Mouse (Mus musculus) heart, postnatal 0 days (tissue): Measurements from ENCODE around the gene Sox15. TPM values are rescaled to one million over a fixed set of nuclear protein-coding genes. Genes with fewer than 3 reads are reported as not detected.

ENCODE experiments used
- ATAC-seq: fragments of 200-750 bp; cut with Nextera tagmentation; 2 replicates; pipeline ENCODE4 v1.8.0; 2017; ENCODE audit warnings: low read depth, moderate number of reproducible peaks, moderate library complexity; ENCODE audit not compliant: insufficient read depth
- DNase-seq: peaks from one replicate; pipeline ENCODE4 v3.0.0-alpha.2; 2016; ENCODE audit warnings: low spot score
- H3K27ac ChIP-seq: fragments of 300-500 bp; sonication (generic); 2 replicates; pipeline ENCODE4 v1.5.1; 2014; ENCODE audit warnings: low read depth, mild to moderate bottlenecking
- H3K27me3 ChIP-seq: fragments of 300-500 bp; sonication (generic); 2 replicates; pipeline ENCODE4 v1.6.1; 2014; ENCODE audit warnings: low read length, mixed read lengths; ENCODE audit not compliant: control insufficient read depth, insufficient read depth
- H3K36me3 ChIP-seq: fragments of 300-500 bp; sonication (generic); replicated peaks from 2 replicates; pipeline ENCODE4 v1.6.1; 2014; ENCODE audit warnings: low read length, mixed read lengths; ENCODE audit not compliant: control insufficient read depth, insufficient read depth
- H3K4me1 ChIP-seq: fragments of 300-500 bp; sonication (generic); 2 replicates; pipeline ENCODE4 v1.6.1; 2014; ENCODE audit warnings: antibody characterized with exemption; ENCODE audit not compliant: control insufficient read depth, insufficient read depth
- H3K4me2 ChIP-seq: fragments of 300-500 bp; sonication (generic); 2 replicates; pipeline ENCODE4 v1.6.1; 2014; ENCODE audit warnings: low read depth, mild to moderate bottlenecking, low read length, moderate library complexity
- H3K4me3 ChIP-seq: fragments of 300-500 bp; sonication (generic); 2 replicates; pipeline ENCODE4 v1.5.1; 2014; ENCODE audit warnings: low read depth, low read length
- H3K9ac ChIP-seq: fragments of 300-500 bp; sonication (generic); replicated peaks from 2 replicates; pipeline ENCODE4 v1.6.1; 2014; ENCODE audit warnings: low read depth, low read length, mixed read lengths
- H3K9me3 ChIP-seq: fragments of 300-500 bp; sonication (generic); replicated peaks from 2 replicates; pipeline ENCODE4 v1.6.1; 2016; ENCODE audit warnings: low read length; ENCODE audit not compliant: control insufficient read depth
- CTCF ChIP-seq: IDR thresholded peaks from 2 replicates; pipeline ENCODE4 v1.5.1; 2016; ENCODE audit warnings: antibody characterized with exemption, control low read depth, low read depth
- EP300 ChIP-seq: IDR thresholded peaks from 2 replicates; pipeline ENCODE4 v1.6.1; 2016; ENCODE audit warnings: antibody characterized with exemption, low read depth
- WGBS: fragments of 180-500 bp; shearing (Covaris S2); extraction: QIAGEN DNeasy Blood & Tissue Kit; methylation state at CpG from one replicate; pipeline ENCODE4 v1.1.7; 2014; 5-methylcytosine and 5-hydroxymethylcytosine counted together
- polyA plus RNA-seq: library from polyadenylated mRNA; unstranded; fragments of >200 nt; fragmentation: Nextera tagmentation; extraction: Ambion mirVana; gene quantifications from 2 replicates; pipeline ENCODE4 v1.2.1, GENCODE M21; 2015
- total RNA-seq: library from RNA; depleted of rRNA; stranded (reverse); fragments of >200 nt; gene quantifications from 2 replicates; pipeline ENCODE4 v1.2.3, GENCODE M21; 2014; ENCODE audit warnings: low replicate concordance

Sox15 gene
- total and polyA plus RNA-seq, 2 experiments from 2014 or later = not detected

- WGBS = 19% methylated on average over 12 of the region's 12 CpGs
- peaks cover 10% of the 10 kb centered on the region for H3K36me3 ChIP-seq
- H3K9me3 ChIP-seq = no peaks in the 10 kb centered on the region
- H3K9ac ChIP-seq = no peak overlapping the region
- H3K27me3 ChIP-seq = no peaks in the 10 kb centered on the region
- H3K27ac ChIP-seq = peak overlapping the region; percentile 95
- peak; percentile 91 for TF ChIP-seq CTCF
- no peak for TF ChIP-seq EP300
- H3K4me2 ChIP-seq = peak overlapping the region; percentile 93
- DNase-seq (peak; percentile 91), ATAC-seq (peak; percentile 22; the same call in 1 of the 2 replicates)
- peaks cover 28% of the 10 kb centered on the region for H3K4me1 ChIP-seq
- no peak overlapping the region for H3K4me3 ChIP-seq
Observed at GRCm38 (mm10) chr11:69682840-69683533, 27.9 kb downstream of the Sox15 start.

GRCm38 (mm10) chr11:69683576-69683975 lies 28.5 kb downstream of the Sox15 start:
- TF ChIP-seq EP300 (no peak), CTCF (no peak)
- DNase-seq (no peak), ATAC-seq (no peak)
- Histone ChIP-seq H3K4me2 (no peak overlapping the region), H3K4me3 (no peak overlapping the region), H3K27ac (no peak overlapping the region), H3K27me3 (no peaks in the 10 kb centered on the region), H3K4me1 (peaks cover 28% of the 10 kb centered on the region), H3K9ac (no peak overlapping the region), H3K36me3 (peaks cover 4% of the 10 kb centered on the region; the same call in 1 of the 2 replicates), H3K9me3 (no peaks in the 10 kb centered on the region)
- 71% methylated on average over 7 of the region's 7 CpGs for WGBS

DNA sequence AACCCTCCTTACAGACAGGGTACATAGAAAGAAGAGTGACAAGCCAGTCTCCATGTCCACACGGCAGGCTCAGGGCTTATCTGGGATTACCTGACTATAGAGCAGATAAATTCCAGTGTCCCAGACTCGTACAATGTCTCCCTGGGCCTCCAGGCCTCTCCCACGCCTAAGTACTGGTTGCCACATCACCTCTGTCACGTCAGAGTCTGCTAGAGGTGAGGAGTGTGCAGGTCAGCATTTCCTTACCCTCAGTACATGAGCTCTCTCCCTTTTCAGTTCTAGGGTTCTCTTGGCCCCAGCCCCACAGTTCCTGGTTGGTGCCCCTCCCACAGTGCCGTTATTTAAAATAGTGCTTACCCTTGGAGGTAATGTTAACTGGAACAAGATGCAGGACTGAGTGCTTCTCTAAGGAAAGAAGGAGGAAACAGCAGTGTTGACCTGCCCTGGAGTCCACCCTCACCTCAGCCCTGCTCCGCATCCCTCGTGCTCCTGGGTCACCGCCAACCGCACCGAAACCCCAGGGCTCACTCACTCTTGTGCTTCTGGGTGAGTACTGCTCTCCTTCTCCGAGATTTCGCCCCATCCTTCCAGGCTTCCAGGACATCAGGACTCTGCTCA lies 29.1 kb downstream of the Sox15 start:
- ATAC-seq = no peak
- H3K9ac ChIP-seq = no peak overlapping the region
- H3K4me3 ChIP-seq = no peak overlapping the region
- no peaks in the 10 kb centered on the region; the same call in 1 of the 2 replicates for H3K36me3 ChIP-seq
- H3K27me3 ChIP-seq = no peaks in the 10 kb centered on the region
- no peak overlapping the region for H3K4me2 ChIP-seq
- no peak for DNase-seq
- no peak overlapping the region for H3K27ac ChIP-seq
- TF ChIP-seq EP300 (no peak), CTCF (no peak)
- H3K9me3 ChIP-seq = no peaks in the 10 kb centered on the region
- WGBS = 76% methylated on average over 12 of the region's 12 CpGs
- H3K4me1 ChIP-seq = peaks cover 28% of the 10 kb centered on the region

GRCm38 (mm10) chr11:69684936-69685335 lies 29.8 kb downstream of the Sox15 start:
- no peaks in the 10 kb centered on the region for H3K27me3 ChIP-seq
- DNase-seq (no peak), ATAC-seq (no peak)
- H3K4me3 ChIP-seq = no peak overlapping the region
- 87% methylated on average over 6 of the region's 6 CpGs for WGBS
- no peaks in the 10 kb centered on the region for H3K9me3 ChIP-seq
- no peak overlapping the region for H3K4me2 ChIP-seq
- no peak for TF ChIP-seq EP300
- TF ChIP-seq CTCF = no peak
- H3K36me3 ChIP-seq = no peaks in the 10 kb centered on the region
- 0 out of 2 replicates have a peak overlapping the region, but pooled peaks have one; percentile 14 for H3K9ac ChIP-seq
- peaks cover 28% of the 10 kb centered on the region for H3K4me1 ChIP-seq
- peak overlapping the region; percentile 87 for H3K27ac ChIP-seq

- peak within 1 kb of the TSS; percentile 87 for H3K27ac ChIP-seq
- 46% methylated on average over 10 of the region's 10 CpGs for WGBS
- peak within 1 kb of the TSS; percentile 41 for H3K4me2 ChIP-seq
- no peaks in the 10 kb centered on the region for H3K36me3 ChIP-seq
- H3K27me3 ChIP-seq = no peaks in the 10 kb centered on the region
- no peak within 1 kb of the TSS for H3K4me3 ChIP-seq
- 0 out of 2 replicates have a peak within 1 kb of the TSS, but pooled peaks have one; percentile 15 for H3K9ac ChIP-seq
- peaks cover 28% of the 10 kb centered on the region for H3K4me1 ChIP-seq
- TF ChIP-seq EP300 (no peak), CTCF (no peak)
- no peaks in the 10 kb centered on the region for H3K9me3 ChIP-seq
- DNase-seq (peak; percentile 79), ATAC-seq (peak; percentile 28; the same call in 1 of the 2 replicates)
Observed at GRCm38 (mm10) chr11:69685526-69686148, 30.5 kb downstream of the Sox15 start, which contains the start of gene Tnfsf13. Gene Tnfsf13 (minus strand): TSS chr11:69685784.
